Mouse (Mus musculus): ENCODE measurements around the gene Defb15.
"Not testable (repeated sequence)": the region's sequence is repeated elsewhere in the genome, so short reads cannot be mapped to it uniquely, and the experiment has no call there.

Defb15 gene

GRCm38 (mm10) chr8:21906290-21906689 lies 26.2 kb downstream of the Defb15 start, which contains the start of gene Defb11:
TSS of gene Defb11 (minus strand) at chr8:21906412.
- H3K36me3 ChIP-seq (ENCODE audit: control insufficient read depth, insufficient read depth, low read length, poor library complexity, severe bottlenecking); DNase-seq (ENCODE audit: low read depth, low spot score): not testable (repeated sequence)

GRCm38 (mm10) chr8:21885321-21885720 lies 47.2 kb downstream of the Defb15 start, which contains the start of gene Defb9:
TSS of gene Defb9 (minus strand) at chr8:21885421.
- H3K27me3 ChIP-seq (ENCODE audit: control insufficient read depth, insufficient read depth, low read length, poor library complexity, severe bottlenecking); DNase-seq (ENCODE audit: low read depth, low spot score): not testable (repeated sequence)

More at GRCm38 (mm10) chr8:21906290-21906689, 26.2 kb downstream of the Defb15 start, which contains the start of gene Defb11:
- not testable (repeated sequence) for H3K27me3 ChIP-seq (ENCODE audit: control insufficient read depth, insufficient read depth, low read length, poor library complexity, severe bottlenecking)

More at GRCm38 (mm10) chr8:21885321-21885720, 47.2 kb downstream of the Defb15 start, which contains the start of gene Defb9:
- H3K36me3 ChIP-seq (ENCODE audit: control insufficient read depth, insufficient read depth, low read length, poor library complexity, severe bottlenecking), result not testable (repeated sequence)

All from splenic B cell, adult 2 months (primary cell).